Mouse (Mus musculus) CH12.LX (cell line): ENCODE results near the gene Foxc2. TPM values are rescaled to one million over a fixed set of nuclear protein-coding genes. Genes with fewer than 3 reads are reported as not detected.

Source experiments
- DNase-seq: peaks from one replicate; pipeline ENCODE4 v3.0.0-alpha.2; 2013; ENCODE audit errors: extremely low read depth
- H3K27ac ChIP-seq: 2 replicates; pipeline ENCODE4 v1.5.1; 2012; ENCODE audit warnings: low read depth, mild to moderate bottlenecking, control low read depth, moderate library complexity; ENCODE audit not compliant: insufficient read depth
- H3K27me3 ChIP-seq: replicated peaks from 2 replicates; pipeline ENCODE3; 2012; ENCODE audit warnings: inconsistent platforms
- H3K36me3 ChIP-seq, 2 experiments: replicated peaks in 1 of 2; 2 replicates each; pipeline versions ENCODE3 to v1.6.1; 2012; ENCODE audit warnings: inconsistent platforms in 1 of 2, low read length in 1 of 2, mild to moderate bottlenecking in 1 of 2, mixed read lengths in 1 of 2, moderate library complexity in 1 of 2; ENCODE audit not compliant: control insufficient read depth in 1 of 2, insufficient read depth in 1 of 2
- H3K4me1 ChIP-seq, 2 experiments: 2 replicates each; pipeline ENCODE4 v1.6.1; 2012; ENCODE audit warnings: inconsistent platforms in 1 of 2, moderate library complexity in 1 of 2; ENCODE audit not compliant: insufficient read depth in 2 of 2, control insufficient read depth in 1 of 2
- H3K4me2 ChIP-seq: 2 replicates; pipeline ENCODE4 v1.6.1; 2012; ENCODE audit warnings: low read depth, mild to moderate bottlenecking, control low read depth; ENCODE audit not compliant: poor library complexity, insufficient read depth, severe bottlenecking
- H3K4me3 ChIP-seq, 3 experiments: fragments of 150-350 bp in 1 of 3; sonication (generic) in 1 of 3; replicated peaks in 1 of 3; 2 replicates each; pipeline versions ENCODE3 to v1.5.1; 2011 to 2012; ENCODE audit warnings: low read depth in 2 of 3, low read length in 2 of 3, mild to moderate bottlenecking in 2 of 3, moderate library complexity in 2 of 3, control low read depth in 1 of 3, improper control_type of control experiment in 1 of 3, inconsistent platforms in 1 of 3, mixed read lengths in 1 of 3; ENCODE audit not compliant: poor library complexity in 1 of 3
- H3K79me2 ChIP-seq: replicated peaks from 2 replicates; pipeline ENCODE4 v1.6.1; 2012; ENCODE audit warnings: mild to moderate bottlenecking, moderate library complexity; ENCODE audit not compliant: control insufficient read depth, poor library complexity, insufficient read depth, severe bottlenecking; ENCODE audit errors: extremely low read depth
- H3K9ac ChIP-seq: 2 replicates; pipeline ENCODE4 v1.6.1; 2012; ENCODE audit warnings: low read depth, mild to moderate bottlenecking, control low read depth, moderate library complexity; ENCODE audit not compliant: insufficient read depth
- H3K9me3 ChIP-seq: replicated peaks from 2 replicates; pipeline ENCODE3; 2012; ENCODE audit warnings: low read length, inconsistent platforms, mixed read lengths
- BHLHE40 ChIP-seq: IDR thresholded peaks from 2 replicates; pipeline ENCODE4 v1.6.1; 2011; ENCODE audit warnings: mild to moderate bottlenecking, low read depth, low read length, improper control_type of control experiment
- EP300 ChIP-seq: IDR thresholded peaks from 2 replicates; pipeline ENCODE4 v1.6.1; 2011; ENCODE audit warnings: low read length, improper control_type of control experiment
- HCFC1 ChIP-seq: IDR thresholded peaks from 2 replicates; pipeline ENCODE4 v1.6.1; 2012; ENCODE audit warnings: low read depth, mild to moderate bottlenecking, inconsistent platforms, low read length, improper control_type of control experiment
- JUN ChIP-seq: IDR thresholded peaks from 2 replicates; pipeline ENCODE4 v1.6.1; 2011; ENCODE audit warnings: low read depth, mild to moderate bottlenecking, low read length, improper control_type of control experiment, moderate library complexity; ENCODE audit not compliant: insufficient read depth
- JUND ChIP-seq: conservative IDR thresholded peaks from 2 replicates; pipeline ENCODE4 v1.6.1; 2011; ENCODE audit warnings: low read depth, low read length, improper control_type of control experiment
- MAZ ChIP-seq: IDR thresholded peaks from 2 replicates; pipeline ENCODE4 v1.6.1; 2012; ENCODE audit warnings: low read depth, mild to moderate bottlenecking, inconsistent platforms, low read length, improper control_type of control experiment, moderate library complexity
- MYC ChIP-seq: IDR thresholded peaks from 2 replicates; pipeline ENCODE4 v1.6.1; 2011; ENCODE audit warnings: low read depth, mild to moderate bottlenecking, improper control_type of control experiment, low read length
- NRF1 ChIP-seq: IDR thresholded peaks from 2 replicates; pipeline ENCODE4 v1.6.1; 2014; ENCODE audit warnings: low read depth, mild to moderate bottlenecking, inconsistent platforms, low read length, improper control_type of control experiment, moderate library complexity
- POLR2A ChIP-seq: IDR thresholded peaks from 2 replicates; pipeline ENCODE4 v1.6.1; 2011; ENCODE audit warnings: low read depth, mild to moderate bottlenecking, improper control_type of control experiment, low read length
- POLR2AphosphoS2 ChIP-seq: IDR thresholded peaks from 2 replicates; pipeline ENCODE4 v1.6.1; 2011; ENCODE audit warnings: low read depth, low read length, improper control_type of control experiment
- SMC3 ChIP-seq: IDR thresholded peaks from 2 replicates; pipeline ENCODE4 v1.6.1; 2011; ENCODE audit warnings: low read depth, low read length, improper control_type of control experiment
- TCF12 ChIP-seq: IDR thresholded peaks from 2 replicates; pipeline ENCODE4 v1.6.1; 2014; ENCODE audit warnings: low read depth, mild to moderate bottlenecking, inconsistent platforms, low read length, improper control_type of control experiment
- UBTF ChIP-seq: IDR thresholded peaks from 2 replicates; pipeline ENCODE4 v1.6.1; 2012; ENCODE audit warnings: low read depth, mild to moderate bottlenecking, inconsistent platforms, low read length, improper control_type of control experiment, moderate library complexity
- USF2 ChIP-seq: conservative IDR thresholded peaks from 2 replicates; pipeline ENCODE4 v1.6.1; 2011; ENCODE audit warnings: low read depth, low read length, improper control_type of control experiment
- ZC3H11A ChIP-seq: IDR thresholded peaks from 2 replicates; pipeline ENCODE4 v1.6.1; 2012; ENCODE audit warnings: low read depth, mild to moderate bottlenecking, inconsistent platforms, low read length, improper control_type of control experiment
- ZKSCAN1 ChIP-seq: IDR thresholded peaks from 2 replicates; pipeline ENCODE4 v1.6.1; 2012; ENCODE audit warnings: low read depth, inconsistent platforms, low read length, improper control_type of control experiment, borderline replicate concordance
- ZMIZ1 ChIP-seq: IDR thresholded peaks from 2 replicates; pipeline ENCODE4 v1.6.1; 2012; ENCODE audit warnings: low read depth, mild to moderate bottlenecking, inconsistent platforms, low read length, improper control_type of control experiment
- ZNF384 ChIP-seq: IDR thresholded peaks from 2 replicates; pipeline ENCODE4 v1.6.1; 2012; ENCODE audit warnings: low read depth, low read length, improper control_type of control experiment, inconsistent platforms
- dilution Hi-C: fragments of 300-500 bp; cut with MboI; formaldehyde crosslinking; loops from 2 replicates; pipeline ENCODE4 v1.14.3; 2020; ENCODE audit warnings: low sequenced_read_pairs; ENCODE audit not compliant: extremely low pct_unique_long_range_greater_than_20kb, extremely low pct_ligation_motif_present
- in situ Hi-C: fragments of 300-500 bp; cut with MboI; formaldehyde crosslinking; loops from 3 replicates; pipeline ENCODE4 v1.14.3; 2019; ENCODE audit warnings: low sequenced_read_pairs, low pct_ligation_motif_present, low pct_unique_long_range_greater_than_20kb, mixed read lengths
- polyA plus RNA-seq: library from polyadenylated mRNA; unstranded; fragments of >175 nt; gene quantifications from 2 replicates; pipeline ENCODE4 v1.2.1, GENCODE M21; 2012; ENCODE audit warnings: low read depth; ENCODE audit not compliant: insufficient read length
- total RNA-seq, 2 experiments: library from RNA; depleted of rRNA; stranded (reverse); fragments of 300-350 nt in 1 of 2; fragments of >200 nt in 1 of 2; gene quantifications; 2 replicates each; pipeline ENCODE4 v1.2.3; 2012 to 2014

The Foxc2 gene
- total and polyA plus RNA-seq, 3 experiments = not detected

- DNase-seq = no peak
- Histone ChIP-seq H3K4me3 (no peak overlapping the region), H3K9ac (no peak overlapping the region), H3K27me3 (peaks cover 66% of the 10 kb centered on the region), H3K4me1 (no peaks in the 10 kb centered on the region), H3K4me2 (no peak overlapping the region), H3K27ac (no peak overlapping the region), H3K79me2 (no peaks in the 10 kb centered on the region), H3K36me3 (no peaks in the 10 kb centered on the region), H3K9me3 (peaks cover 14% of the 10 kb centered on the region)
- in situ Hi-C loops = no loop called here
- dilution Hi-C loops = no loop called here
- TF ChIP-seq HCFC1 (no peak), POLR2A (no peak), JUND (no peak), BHLHE40 (no peak), ZNF384 (no peak), JUN (no peak), POLR2AphosphoS2 (no peak), EP300 (no peak), USF2 (no peak), ZC3H11A (no peak), MAZ (no peak), ZMIZ1 (no peak), ZKSCAN1 (no peak), SMC3 (no peak)
Measured at GRCm38 (mm10) chr8:121088281-121088680, 27.7 kb upstream of the Foxc2 start.

GRCm38 (mm10) chr8:121088871-121089630 lies 26.9 kb upstream of the Foxc2 start:
- H3K4me1 ChIP-seq = no peaks in the 10 kb centered on the region
- in situ Hi-C loops (no loop called here), dilution Hi-C loops (no loop called here)
- H3K36me3 ChIP-seq = no peaks in the 10 kb centered on the region
- DNase-seq = no peak
- no peak overlapping the region for H3K27ac ChIP-seq
- H3K27me3 ChIP-seq = peaks cover 66% of the 10 kb centered on the region
- H3K4me3 ChIP-seq = no peak overlapping the region
- no peak for TF ChIP-seq NRF1
- TF ChIP-seq TCF12 = no peak
- TF ChIP-seq UBTF = no peak
- TF ChIP-seq ZKSCAN1 = no peak
- TF ChIP-seq MYC = no peak
- no peak overlapping the region for H3K4me2 ChIP-seq
- H3K9me3 ChIP-seq = peaks cover 9% of the 10 kb centered on the region
- H3K9ac ChIP-seq = no peak overlapping the region
- no peaks in the 10 kb centered on the region for H3K79me2 ChIP-seq
